Mouse (Mus musculus): ENCODE results near the gene Foxn1. TPM values are rescaled to one million over a fixed set of nuclear protein-coding genes. Genes with fewer than 3 reads are reported as not detected.

Foxn1 gene
- total RNA-seq (2021): not detected
- long read RNA-seq, experiment 1: 0 reads
- long read RNA-seq, experiment 2: 0 reads

GRCm38 (mm10) chr11:78386508-78387043 is at the start of gene Foxn1:
Foxn1 (minus strand) TSS chr11:78386558.
- intact Hi-C loops (cut with DNase I): no loop called here
- Histone ChIP-seq H3K27ac (no peak within 1 kb of the TSS), H3K4me3 (no peak within 1 kb of the TSS)
- TF ChIP-seq CTCF (IDR thresholded peaks at IDR 0.05): no peak
- no peak for DNase-seq

- peak; percentile 25 for DNase-seq
- intact Hi-C loops (cut with DNase I): no loop called here
- TF ChIP-seq CTCF (IDR thresholded peaks at IDR 0.05): peak; percentile 47
- H3K4me3 ChIP-seq: no peak overlapping the region
- H3K27ac ChIP-seq: no peak overlapping the region
Measured at GRCm38 (mm10) chr11:78435776-78436349, 49.5 kb upstream of the Foxn1 start.

DNA sequence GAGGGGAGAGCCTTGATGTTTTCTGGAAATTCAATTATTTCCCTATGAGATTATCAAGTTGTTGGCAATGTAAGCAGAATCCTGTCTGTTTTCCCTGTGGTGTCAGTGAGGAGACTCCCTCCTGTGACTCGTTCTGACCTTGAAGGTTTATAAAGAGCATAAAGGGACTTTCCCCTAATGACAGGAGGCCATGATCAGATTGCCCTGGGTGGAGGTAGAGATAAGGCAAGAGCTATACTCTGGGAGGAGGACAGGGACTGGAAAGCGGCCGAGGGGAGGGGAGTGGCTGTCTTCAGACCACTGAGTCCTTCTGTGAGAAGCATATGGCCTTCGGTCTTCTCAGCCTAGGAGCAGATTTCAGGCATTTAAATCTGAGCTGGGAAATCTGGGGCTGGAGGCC is 47.7 kb upstream of the Foxn1 start:
- no peak for TF ChIP-seq CTCF (IDR thresholded peaks at IDR 0.05)
- Histone ChIP-seq H3K4me3 (no peak overlapping the region), H3K27ac (no peak overlapping the region)
- no peak for DNase-seq
- intact Hi-C loops (cut with DNase I): no loop called here

- no peak for DNase-seq
- no peak for TF ChIP-seq CTCF (IDR thresholded peaks at IDR 0.05)
- intact Hi-C loops (cut with DNase I): no loop called here
Measured at GRCm38 (mm10) chr11:78431176-78431575, 44.8 kb upstream of the Foxn1 start.

GRCm38 (mm10) chr11:78430195-78430878 is 44.0 kb upstream of the Foxn1 start:
- H3K27ac ChIP-seq: no peak overlapping the region
- no peak overlapping the region for H3K4me3 ChIP-seq
- TF ChIP-seq CTCF (IDR thresholded peaks at IDR 0.05): no peak
- intact Hi-C loops (cut with DNase I): no loop called here
- no peak for DNase-seq

More at GRCm38 (mm10) chr11:78431176-78431575, 44.8 kb upstream of the Foxn1 start:
- no peak overlapping the region for H3K4me3 ChIP-seq
- no peak overlapping the region for H3K27ac ChIP-seq

- H3K27ac ChIP-seq: no peak overlapping the region
- no peak for TF ChIP-seq CTCF (IDR thresholded peaks at IDR 0.05)
- intact Hi-C loops (cut with DNase I): no loop called here
- no peak overlapping the region for H3K4me3 ChIP-seq
- DNase-seq: no peak
Measured at GRCm38 (mm10) chr11:78428309-78428708, 42.0 kb upstream of the Foxn1 start.

GRCm38 (mm10) chr11:78427655-78428054 is 41.3 kb upstream of the Foxn1 start:
- H3K4me3 ChIP-seq: no peak overlapping the region
- DNase-seq: no peak
- no peak for TF ChIP-seq CTCF (IDR thresholded peaks at IDR 0.05)
- no peak overlapping the region for H3K27ac ChIP-seq
- intact Hi-C loops (cut with DNase I): no loop called here

- no peak for TF ChIP-seq CTCF (IDR thresholded peaks at IDR 0.05)
- no peak overlapping the region for H3K4me3 ChIP-seq
- no peak for DNase-seq
- intact Hi-C loops (cut with DNase I): no loop called here
- H3K27ac ChIP-seq: no peak overlapping the region
Measured at GRCm38 (mm10) chr11:78425572-78425971, 39.2 kb upstream of the Foxn1 start.

DNA sequence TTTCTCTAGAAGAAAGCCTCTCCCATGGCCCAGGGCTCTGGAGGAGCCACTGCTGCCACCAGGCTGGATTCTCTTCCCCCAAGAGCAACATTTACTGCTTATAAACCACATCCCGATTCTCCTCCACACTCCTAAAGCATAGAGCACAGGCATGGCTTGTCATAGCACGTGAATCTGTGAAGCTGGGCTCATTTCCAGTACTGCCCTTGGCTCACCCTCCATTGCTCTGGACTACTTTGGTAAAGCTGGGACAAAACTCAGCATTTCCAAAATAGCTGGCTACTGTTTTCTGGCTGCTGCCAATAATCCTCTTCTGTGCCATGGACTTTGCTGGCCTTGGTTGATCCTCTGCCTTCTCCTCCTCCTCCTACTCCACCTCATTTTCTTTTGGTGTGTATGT is 38.0 kb upstream of the Foxn1 start:
- DNase-seq: no peak
- Histone ChIP-seq H3K27ac (no peak overlapping the region), H3K4me3 (no peak overlapping the region)
- intact Hi-C loops (cut with DNase I): no loop called here
- TF ChIP-seq CTCF (IDR thresholded peaks at IDR 0.05): no peak

DNA sequence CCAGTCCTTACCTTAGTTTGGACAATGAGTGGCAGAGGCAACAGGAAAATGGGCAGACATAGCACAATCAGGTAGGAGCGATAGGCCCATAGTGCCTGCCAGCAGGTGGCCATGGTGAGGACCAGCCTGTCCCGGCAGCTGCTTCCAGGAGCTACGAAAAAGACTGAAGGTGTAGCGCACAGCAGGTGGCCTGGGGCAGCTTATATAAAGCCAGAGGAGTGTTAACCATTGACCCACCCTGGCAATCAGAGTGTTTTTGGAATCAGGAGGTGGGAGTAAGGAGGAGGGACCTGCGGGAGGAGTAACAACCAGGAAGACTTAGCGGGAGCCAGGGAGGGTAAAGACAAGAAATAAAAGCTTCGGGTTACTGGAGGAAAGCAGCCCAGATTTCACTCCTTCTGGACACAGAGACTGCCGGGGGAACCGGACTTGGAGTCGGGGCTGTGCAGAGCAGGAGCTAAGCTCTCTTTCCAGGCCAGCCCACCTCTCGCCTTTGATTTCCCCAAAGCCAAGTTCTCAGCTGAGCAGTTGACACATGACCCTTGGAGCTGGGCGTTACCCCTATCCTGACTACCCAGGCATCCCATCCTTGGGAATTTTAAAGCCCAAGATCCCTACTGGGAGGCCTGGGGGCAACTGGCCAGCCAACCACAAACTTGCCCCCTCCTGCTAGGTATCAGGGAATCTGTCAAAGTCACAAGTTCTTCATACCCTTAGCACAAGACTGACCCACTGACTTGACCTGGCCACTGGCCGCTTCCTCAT is 35.9 kb upstream of the Foxn1 start, which contains the start of gene Slc13a2:
Slc13a2 (minus strand) TSS at position 163 of the 765 bp plus-strand sequence.
- Histone ChIP-seq H3K27ac (no peak within 1 kb of the TSS), H3K4me3 (no peak within 1 kb of the TSS)
- no peak for DNase-seq
- TF ChIP-seq CTCF (IDR thresholded peaks at IDR 0.05): no peak
- intact Hi-C loops (cut with DNase I): no loop called here

- H3K27ac ChIP-seq: no peak overlapping the region
- no peak for DNase-seq
- no peak overlapping the region for H3K4me3 ChIP-seq
- no peak for TF ChIP-seq CTCF (IDR thresholded peaks at IDR 0.05)
- intact Hi-C loops (cut with DNase I): no loop called here
Measured at GRCm38 (mm10) chr11:78421201-78422009, 35.0 kb upstream of the Foxn1 start.

GRCm38 (mm10) chr11:78420263-78420889 is 34.0 kb upstream of the Foxn1 start:
- no peak for TF ChIP-seq CTCF (IDR thresholded peaks at IDR 0.05)
- Histone ChIP-seq H3K27ac (no peak overlapping the region), H3K4me3 (no peak overlapping the region)
- intact Hi-C loops (cut with DNase I): no loop called here
- no peak for DNase-seq
